Mouse (Mus musculus) frontal cortex, postnatal 10 days (tissue): ENCODE data around the gene Ntng1.

ENCODE experiments used
- DNase-seq, 2 experiments: peaks; one replicate each; pipeline ENCODE4 v3.0.0; 2022; ENCODE audit warnings: low spot score in 2 of 2, mixed read lengths in 1 of 2

Gene Ntng1

DNA sequence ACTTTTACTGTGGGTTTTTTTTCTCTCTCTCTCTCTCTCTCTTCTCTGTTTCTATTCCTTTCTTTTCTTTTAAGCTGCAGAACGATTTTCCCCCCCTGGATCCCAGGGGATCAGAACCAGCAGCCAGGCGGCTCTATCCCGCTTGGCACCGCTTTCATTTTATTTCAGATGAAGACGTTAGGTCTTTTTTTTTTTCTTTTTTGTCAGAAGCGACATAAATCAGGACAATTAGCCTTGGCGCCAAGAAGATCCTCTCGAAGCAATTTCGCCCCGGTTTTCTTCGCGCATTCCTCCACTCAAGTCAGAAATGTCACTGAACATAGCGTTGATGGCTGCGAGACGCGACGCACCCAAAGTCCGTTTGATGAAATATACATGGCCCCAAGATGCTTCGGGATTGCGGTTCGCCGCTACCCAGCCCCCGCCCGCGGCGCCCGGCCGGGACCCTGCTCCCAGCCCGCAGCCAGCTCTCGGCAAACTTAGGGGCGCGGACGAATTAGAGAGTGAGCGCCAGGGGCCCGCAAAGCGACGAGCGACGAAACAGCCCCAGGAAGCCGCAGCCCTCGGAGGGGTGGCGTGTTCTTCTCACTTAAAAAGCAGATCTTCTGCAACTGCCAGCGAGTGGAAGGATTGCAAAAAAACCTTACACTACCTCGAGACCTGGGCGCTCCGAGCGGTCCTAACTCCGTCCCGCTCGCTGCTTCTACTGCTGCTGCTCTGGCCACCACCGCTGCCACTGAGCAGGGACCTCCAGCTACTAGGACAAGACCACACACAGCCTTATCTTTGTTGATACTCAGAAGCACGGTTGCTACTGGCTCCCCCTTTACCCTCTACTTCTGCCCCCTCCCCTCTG lies at the start of gene Ntng1:
Ntng1 (minus strand) TSS at position 806 of the 856 bp plus-strand sequence.
- peak in 1 of 2 experiments; percentile 33 for DNase-seq

DNA sequence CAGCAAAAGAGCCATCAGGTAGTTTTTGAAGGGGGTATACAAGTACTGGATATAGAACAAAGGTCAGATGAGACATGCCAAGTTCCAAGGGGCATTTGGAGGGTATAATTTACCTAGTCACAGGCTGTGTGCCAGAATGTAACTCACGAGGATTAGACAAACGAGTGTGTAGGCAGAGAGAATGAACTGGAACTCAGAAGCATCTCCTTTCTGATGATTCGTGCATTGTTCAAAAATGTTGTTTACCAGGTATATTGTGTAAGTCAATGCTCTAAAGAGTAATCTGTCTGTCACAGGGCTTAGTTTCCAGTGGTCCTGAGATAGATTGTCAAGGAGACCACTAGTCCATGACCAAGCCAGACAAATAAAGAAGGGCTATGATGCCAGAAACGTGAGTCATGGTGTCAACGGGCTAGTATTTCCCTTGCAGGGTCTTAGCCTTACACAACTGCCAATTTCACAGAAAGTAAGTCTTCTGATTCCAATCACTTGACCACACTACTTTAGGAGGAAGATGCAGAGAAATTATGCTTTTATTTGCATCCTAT lies 43.7 kb upstream of the Ntng1 start:
- no peak for DNase-seq

DNA sequence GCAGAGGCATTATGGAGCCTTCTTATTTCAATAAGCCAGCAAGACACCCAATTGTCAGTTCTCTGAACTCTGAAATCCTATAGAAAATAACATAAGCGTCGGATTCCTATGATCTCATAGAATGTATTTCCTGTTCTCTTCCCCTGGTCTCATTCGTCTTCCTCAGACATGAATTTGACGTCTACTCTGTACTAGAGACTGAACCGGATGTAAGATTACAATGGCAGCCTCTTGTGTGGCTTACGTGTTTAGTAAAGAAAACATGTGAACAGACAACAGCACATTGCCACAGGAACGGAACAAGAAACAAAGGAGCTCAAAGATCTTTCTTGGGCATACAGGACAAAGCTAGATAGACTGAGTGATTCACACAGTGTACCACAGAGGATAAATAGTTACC lies 5.3 kb upstream of the Ntng1 start:
- DNase-seq, result no peak

DNA sequence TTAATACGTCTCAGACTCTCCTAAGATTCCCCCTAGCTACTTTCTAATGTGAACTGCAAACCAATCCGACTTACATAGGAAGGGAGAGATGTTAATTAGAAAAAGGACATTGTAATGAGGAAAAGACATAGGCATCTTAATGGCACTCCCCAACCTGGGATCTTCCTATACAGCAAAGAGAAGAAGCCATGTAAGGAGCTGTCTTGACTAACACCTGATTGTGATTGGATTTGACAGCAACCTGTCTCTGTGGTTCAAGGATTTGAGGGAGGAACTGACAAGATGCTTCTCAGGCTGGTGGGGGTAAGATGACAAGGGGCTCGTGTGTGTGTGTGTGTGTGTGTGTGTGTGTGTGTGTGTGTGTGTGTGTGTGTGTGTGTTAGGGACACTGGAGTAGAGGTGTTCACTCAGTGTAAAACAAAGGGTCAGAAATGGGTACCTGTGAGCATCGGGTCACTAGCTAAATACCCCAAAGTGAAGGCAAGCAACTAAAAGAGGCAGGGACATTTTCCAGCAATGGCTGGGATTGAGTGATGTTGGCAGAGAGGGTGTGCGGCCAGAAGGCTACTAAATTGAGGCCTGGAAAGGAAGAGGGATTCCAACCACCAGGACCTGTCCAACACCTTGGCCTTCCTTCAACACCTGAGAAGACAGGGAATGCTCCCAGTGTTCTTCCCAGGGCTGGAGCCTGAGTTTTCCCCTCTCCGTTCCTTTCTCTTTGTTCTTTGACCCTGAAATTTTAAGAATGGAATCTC lies 667 bp upstream of the Ntng1 start:
- DNase-seq, result no peak

DNA sequence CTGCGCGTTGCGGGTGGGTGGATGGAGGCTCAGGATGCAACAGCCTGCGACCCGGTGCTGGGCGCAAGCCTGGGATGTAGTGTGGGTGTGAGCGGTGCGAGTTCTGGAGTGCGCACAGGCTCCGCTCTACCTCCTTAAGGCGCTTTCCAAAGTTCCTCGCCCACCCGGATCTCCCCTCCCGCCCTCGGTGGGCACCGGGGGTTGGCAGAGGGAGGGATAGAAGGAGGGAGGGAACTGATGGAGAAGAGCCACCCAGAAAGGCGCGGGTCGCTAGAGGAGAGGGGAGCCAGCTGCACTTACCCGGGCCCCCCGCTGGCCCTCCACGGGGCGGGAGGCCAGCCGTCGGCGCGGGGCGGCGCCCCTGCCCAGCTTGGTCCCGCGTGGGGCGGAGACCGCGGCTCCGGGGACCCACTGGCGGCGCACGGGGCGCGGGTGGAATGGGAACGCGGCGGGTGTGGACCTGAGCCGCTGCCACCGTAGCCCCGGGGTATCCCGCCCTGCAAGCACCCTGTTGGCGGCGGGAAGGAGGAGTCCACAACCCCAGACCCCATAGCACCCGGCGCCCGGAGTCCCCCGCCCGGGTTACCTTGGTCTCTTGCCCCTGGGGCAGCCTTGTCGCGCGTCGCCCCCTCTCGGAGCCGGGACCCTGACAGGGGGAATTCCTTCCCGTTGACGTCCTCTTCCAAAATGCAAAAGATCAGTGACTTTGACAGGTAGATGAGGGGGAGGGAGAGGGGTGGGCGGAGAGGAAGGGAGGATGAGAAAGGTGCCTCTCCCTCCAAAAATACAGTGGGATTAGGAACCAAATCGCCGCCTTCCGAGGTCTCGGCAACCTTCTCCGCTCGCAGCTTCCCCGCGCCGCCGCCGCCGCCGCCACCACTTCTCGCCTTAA lies 1.3 kb downstream of the Ntng1 start:
- peak in 1 of 2 experiments; percentile 34 for DNase-seq

DNA sequence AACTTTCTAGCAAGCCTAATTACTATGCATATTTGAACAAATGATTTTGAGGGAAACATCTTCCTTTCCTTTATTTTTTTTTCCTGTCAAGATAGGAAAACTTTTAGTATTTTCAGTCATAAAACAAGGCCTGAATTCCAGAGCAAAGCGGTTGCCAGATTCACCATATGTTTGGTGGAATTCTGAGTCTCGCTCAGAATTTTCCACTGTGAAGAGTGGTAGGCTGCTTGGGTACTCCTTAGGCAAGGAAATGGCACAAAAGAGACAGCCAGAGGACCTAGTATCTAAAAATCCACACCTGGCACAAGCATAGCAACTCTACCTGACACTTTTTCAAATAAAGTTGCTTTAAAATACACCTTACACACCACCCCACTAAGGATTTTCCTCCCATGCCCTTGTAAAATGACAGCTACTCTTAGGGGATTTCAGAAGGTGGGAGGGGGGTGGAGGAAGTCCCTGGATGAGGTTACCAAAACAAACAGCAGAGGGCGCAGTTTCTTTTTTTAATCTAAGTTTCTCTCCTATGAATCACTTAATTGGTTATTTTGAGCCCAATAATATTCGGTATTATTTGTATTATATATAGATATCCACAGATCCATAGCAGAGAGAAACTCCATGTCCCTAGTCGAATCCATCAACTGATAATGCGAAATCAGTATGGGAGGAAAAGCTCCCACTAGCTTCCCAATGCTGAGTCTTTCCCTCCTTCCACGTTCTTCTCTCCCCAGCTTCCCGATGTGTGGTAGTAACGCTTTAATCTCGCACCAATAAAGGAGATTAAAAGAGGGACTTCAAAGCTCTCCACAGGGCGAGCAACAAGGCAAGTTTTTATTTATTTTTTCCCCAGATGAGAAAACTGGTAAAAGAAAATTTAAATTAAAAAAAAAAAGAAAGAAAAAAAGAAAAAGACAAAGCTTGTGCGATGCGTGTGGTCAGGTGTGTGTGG lies 2.2 kb downstream of the Ntng1 start:
- peak in 1 of 2 experiments; percentile 20 for DNase-seq

DNA sequence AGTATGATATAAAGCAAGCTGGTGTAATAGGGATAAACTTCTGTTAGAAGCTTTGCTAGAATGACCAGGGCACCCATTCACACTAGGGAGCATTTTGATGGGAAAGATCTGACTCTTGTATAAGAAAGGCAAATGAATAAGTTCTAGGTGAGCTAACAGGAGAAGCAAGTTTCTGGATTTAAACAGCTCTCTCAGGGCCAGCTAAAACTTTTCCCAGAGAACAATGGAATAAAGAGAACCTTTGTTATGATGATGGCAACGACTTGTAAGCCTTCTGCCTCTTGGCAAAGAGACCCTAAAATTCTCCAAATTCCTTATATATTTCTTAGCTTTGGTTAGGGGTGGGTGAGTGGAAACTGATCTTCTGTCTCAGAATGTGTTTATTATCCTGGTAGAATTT lies 7.7 kb downstream of the Ntng1 start:
- no peak for DNase-seq

DNA sequence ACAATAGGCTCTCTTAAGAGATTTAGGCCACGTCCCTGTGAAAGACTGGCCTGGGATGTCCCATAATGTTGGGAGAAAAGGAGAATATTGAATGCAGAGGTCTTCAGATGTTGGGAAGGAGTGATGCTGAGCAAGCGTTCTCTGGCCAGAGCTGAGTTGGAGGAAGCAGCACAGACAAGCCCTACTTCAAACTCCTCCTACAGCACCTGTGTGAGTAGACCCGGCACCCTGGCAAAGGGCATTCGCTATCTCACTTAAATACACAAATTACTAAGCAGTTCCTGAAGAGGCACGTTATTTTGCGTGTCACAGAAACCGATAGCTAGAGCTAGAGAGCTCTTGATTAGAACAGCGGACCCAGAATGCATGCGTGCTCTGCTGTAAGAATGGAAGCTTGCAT lies 10.7 kb downstream of the Ntng1 start:
- no peak for DNase-seq

DNA sequence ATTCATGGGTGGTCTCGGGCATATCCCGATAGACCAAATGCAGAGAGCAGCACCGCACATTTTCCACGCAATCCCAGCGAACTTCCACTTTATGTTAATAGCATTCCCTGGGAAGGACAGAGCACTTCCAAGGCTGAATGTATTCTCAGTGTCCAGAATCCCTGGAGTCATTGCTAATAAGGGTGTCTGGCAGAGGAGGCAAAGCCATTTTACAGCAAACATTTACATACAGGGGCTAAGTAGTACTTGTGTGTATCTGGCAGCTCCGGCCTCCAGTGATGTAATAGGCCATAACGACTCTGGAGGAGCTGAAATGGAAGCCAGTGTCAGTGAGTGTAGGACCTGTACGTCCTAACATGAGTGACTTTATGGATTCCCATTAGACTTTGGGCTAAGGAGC lies 11.5 kb downstream of the Ntng1 start:
- no peak for DNase-seq

DNA sequence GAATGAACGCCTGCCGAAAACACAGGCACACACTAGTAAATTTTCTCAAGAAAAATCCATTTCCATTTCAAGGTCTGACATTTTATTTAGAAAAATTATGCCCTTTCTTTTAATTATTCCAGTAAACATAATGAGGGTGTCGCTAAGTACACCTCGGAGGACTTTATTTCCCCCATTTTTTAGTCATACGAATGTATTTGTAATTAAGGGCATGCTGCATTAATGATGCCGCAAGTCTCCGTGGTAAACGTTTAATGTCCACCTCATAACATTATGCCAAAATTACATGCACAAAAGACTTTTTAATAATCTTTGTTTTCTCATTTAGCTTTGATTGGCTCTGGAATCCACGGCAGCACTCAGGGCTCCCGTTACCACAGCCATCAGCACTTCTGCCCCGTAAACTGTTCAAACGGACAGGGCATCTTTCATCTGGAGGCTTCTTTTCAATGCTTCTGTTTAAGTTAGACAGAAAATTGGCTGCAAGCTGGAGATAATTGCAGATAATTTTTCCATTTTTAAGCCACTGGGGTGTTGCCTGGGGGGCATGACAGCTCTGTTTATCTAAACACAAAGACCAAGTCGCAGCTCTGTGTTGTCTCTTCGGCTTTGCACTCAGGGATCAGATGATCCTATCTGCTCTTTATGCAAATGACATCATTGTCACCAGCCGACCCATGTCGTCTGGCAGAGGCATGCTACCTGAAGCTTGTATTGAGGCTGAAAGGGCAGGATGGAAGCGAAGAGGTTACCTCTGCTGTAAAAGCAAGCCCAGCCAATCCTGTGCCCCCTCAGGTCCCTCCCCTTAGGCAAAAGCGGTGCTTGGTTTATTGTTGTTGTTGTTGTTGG lies 12.5 kb downstream of the Ntng1 start:
- no peak for DNase-seq

DNA sequence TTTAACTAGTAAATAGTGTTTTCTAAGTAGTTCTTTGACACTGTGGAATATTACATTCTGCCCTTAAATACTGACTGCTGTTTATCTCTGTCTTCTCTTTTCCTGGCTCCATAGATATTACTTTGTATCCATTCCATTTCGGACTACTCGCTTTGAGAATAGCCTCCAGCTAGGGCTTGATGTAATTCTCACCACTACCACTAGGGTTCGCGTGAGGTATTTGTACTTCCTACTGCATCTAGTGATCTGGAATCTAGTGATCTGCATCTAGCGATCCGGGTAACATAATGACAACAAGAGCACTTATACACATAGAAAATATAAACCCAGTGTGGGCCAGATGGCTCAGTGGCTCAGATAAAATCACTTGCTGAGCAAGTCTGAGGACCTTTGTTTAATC lies 14.2 kb downstream of the Ntng1 start:
- DNase-seq, result no peak

DNA sequence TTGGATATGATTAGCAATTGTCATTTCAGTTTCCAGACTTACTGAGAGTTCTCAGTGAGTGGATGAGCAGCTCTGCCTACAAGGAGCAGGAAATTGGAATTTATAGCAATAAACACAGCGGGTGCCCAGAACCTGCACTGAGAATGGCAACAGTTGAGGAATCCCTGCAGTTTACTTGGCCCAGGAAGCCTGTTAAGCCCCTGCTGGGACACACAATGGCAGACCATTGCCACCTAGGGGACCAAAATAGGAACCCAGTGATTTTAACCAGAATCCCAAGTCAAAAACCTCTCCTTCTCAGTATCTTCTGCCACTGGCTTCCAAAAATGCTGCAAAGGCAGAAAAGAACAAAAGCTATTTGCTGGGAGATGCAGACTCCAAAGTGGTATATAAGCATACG lies 37.8 kb downstream of the Ntng1 start:
- DNase-seq, result no peak

DNA sequence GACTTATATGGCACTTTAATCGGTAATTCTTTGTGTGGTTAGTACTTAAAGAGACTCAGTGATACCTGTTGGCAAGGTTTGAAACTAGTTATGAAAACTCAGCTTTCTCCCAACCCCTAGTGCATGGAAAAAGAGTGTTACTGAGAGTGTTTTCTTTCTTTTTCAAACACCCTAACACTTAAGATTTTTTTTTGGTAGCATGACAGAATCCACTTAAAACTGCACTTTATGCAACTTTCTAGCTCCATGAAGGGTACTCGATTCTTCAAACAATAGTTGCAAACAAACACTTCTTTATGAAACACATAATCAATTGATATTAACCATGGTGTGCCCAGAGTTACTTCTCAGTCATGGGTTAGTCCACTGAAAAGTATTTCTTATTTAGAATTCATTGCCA lies 49.4 kb downstream of the Ntng1 start:
- no peak for DNase-seq

DNA sequence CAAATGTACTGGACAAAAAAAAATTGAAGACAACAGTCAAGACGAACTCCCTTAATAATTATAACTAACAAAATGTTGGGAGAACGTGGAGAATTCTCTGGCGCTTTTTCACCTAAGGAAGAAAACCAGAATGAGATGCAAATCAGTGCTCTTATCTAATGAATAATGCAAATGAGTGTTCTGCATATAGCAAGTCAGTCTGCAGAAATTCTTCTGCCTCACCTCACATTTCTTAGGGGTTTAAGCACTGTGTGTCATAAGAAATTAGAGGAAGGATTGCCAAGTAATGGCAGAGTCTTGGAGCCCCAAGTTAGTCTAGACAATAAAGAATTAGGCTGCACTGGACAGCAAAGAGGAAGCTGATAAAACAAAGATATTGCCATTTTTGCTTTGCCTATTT lies 49.8 kb downstream of the Ntng1 start:
- no peak for DNase-seq

DNA sequence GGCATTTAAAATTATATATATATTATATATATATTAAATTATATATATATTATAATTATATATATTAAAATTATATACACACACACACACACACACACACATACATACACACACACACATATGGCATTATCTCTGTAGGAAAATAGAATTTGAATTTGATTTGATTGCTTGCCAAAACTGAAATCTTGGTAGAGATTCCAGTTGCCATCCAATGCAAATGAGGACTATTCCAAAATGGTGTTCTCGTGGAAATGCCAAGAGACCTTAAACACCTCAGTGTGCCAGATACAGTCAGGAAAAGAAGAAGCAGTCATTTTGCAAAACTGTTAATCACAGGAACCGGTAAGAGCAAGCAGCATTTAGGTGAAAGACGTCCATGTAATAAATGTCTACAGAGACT lies 51.3 kb downstream of the Ntng1 start:
- no peak for DNase-seq

DNA sequence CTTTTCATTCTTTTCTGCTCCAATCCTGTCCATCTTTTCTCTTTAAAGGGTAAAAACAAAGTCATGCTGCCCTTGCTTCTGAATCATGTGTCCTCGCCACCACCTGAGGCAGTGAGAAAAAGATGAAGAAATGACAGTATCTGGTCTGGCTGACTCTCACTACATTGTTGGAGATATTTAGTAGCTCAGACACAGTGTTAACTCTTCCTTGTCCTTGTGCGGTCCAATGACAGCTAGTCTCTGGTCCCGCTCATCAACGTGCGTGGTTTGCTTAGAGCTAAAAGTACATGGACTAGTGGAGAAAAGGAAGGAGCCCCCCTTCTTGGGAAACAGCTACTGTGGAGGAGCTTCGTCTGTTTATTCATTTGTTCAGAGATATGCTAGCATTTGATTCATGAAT lies 56.6 kb downstream of the Ntng1 start:
- DNase-seq, result no peak

DNA sequence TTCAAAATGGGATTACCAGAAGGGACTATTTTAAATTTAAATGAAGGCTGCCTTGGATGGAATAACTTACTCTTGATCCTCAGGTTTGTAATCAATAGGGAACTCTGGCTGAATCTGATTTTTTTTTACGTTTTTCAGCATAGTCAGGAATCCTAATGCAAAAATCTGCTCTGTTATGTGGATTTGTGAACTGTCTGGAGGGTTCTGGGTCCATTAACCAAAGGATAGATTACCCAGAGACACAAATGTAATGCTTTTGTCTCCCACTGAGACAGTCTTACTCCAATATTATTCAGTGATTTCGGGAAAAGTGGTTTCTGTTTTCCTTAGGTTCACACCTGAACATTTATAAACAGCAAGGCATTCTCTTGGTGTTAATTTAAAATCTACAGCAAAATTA lies 58.5 kb downstream of the Ntng1 start:
- no peak for DNase-seq

DNA sequence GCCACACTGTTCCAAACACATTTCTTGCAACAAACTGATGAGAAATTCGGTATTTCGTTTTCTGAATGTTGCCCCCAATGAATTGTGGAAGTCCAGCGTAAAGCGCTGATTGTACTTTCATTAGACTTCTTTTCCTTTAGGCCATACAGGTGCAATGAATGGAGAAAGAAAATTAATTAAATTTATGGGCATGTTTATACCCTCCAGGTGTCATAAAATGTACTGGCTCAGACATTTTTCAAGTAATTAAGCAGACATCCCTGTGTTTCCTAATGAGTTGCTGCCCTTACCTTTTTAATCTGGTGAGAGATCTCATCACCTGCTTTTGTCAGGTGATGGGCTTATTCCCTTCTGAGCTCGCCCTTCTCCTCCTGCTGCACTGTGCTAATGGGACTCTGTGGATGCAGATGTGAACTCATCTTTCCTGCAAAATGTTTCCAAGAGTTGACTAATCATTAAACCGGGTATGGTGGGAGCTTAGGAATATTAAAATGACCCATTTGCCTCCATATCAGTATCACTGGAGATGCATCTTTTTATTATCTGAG lies 79.0 kb downstream of the Ntng1 start:
- no peak for DNase-seq

DNA sequence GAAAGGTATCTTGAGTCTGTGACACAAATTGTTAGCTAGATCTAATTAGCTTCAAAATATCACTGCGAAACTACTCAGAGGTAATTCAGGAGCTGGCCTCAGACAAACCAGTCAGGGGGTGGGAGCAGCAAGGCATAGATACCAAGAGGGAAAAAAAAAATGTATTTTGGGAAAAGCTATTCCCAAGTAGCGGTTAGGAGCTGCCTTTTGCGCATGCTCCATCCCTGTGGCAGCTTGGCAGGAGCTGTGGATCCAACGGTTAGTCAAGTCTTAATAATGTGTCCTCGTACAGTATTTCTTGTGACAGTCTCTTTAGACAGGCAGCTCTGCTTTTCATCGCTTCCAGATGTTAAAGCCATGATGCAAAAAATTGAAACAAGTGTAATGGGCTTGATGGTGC lies 87.9 kb downstream of the Ntng1 start:
- peak in 1 of 2 experiments; percentile 8 for DNase-seq
